In genomic region chr7:48991911-48992552, GRCm38 (mm10) we compare ENCODE assay signal across 9 mouse cellular contexts.
DNase-seq lines count a peak whose midpoint lies in the region; ATAC-seq lines count a peak whose summit lies in the region.
"Had no signal": no experiment of that assay in that cellular context is flagged by ENCODE, and none has a peak within 500 bp of the region (broad histone marks: within the 10 kb centered on the region; RNA-seq: fewer than 3 reads in every experiment).

No protein-coding gene starts in this region.

- H3K4me2 ChIP-seq in hindbrain, embryonic 13.5 days, result no peak overlapping the region
- no peak overlapping the region for H3K4me2 ChIP-seq in hindbrain, embryonic 11.5 days (replicated peaks; ENCODE audit: low read depth, low read length)
- no peak overlapping the region for H3K4me2 ChIP-seq in intestine, embryonic 16.5 days (ENCODE audit: low read depth, low read length)
- H3K4me2 ChIP-seq: heart, embryonic 15.5 days had no signal

- H3K27ac ChIP-seq in hindbrain, embryonic 13.5 days, result no peak overlapping the region
- H3K27ac ChIP-seq in hindbrain, embryonic 11.5 days (ENCODE audit: low read depth, low read length), result no peak overlapping the region; the same call in 1 of the 2 replicates
- H3K27ac ChIP-seq in intestine, embryonic 16.5 days (ENCODE audit: low read length), result no peak overlapping the region
- H3K27ac ChIP-seq: heart, embryonic 15.5 days had no signal

- WGBS in hindbrain, embryonic 13.5 days, result 45% methylated on average over 8 of the region's 8 CpGs
- WGBS in hindbrain, embryonic 11.5 days, result 52% methylated on average over 8 of the region's 8 CpGs
- WGBS in intestine, embryonic 16.5 days, result 25% methylated on average over 8 of the region's 8 CpGs

- no peak overlapping the region for H3K4me3 ChIP-seq in hindbrain, embryonic 13.5 days
- H3K4me3 ChIP-seq in hindbrain, embryonic 11.5 days (ENCODE audit: low read depth, low read length), result no peak overlapping the region
- no peak overlapping the region for H3K4me3 ChIP-seq in intestine, embryonic 16.5 days (ENCODE audit: low read length)
- H3K4me3 ChIP-seq: heart, embryonic 15.5 days had no signal

- DNase-seq in hindbrain, embryonic 11.5 days (ENCODE audit: low spot score), result no peak
- DNase-seq in c-Kit-positive CD71-negative TER-119-negative erythroid progenitor cells, embryonic 14.5 days (ENCODE audit: low read depth), result peak; percentile 14
- DNase-seq in spleen, postnatal 10 days (ENCODE audit: low spot score in 2 of 2), result peak; percentile 64 to 66
- DNase-seq in neural tube, embryonic 10.5 days (ENCODE audit: extremely low spot score, low spot score), result no peak
- DNase-seq in right cerebral cortex, postnatal 10 days (ENCODE audit: low spot score in 2 of 2), result no peak
- DNase-seq: kidney, adult 8-10 months had no signal

- H3K4me1 ChIP-seq in hindbrain, embryonic 13.5 days (replicated peaks), result peaks cover 61% of the 10 kb centered on the region
- peaks cover 24% of the 10 kb centered on the region for H3K4me1 ChIP-seq in hindbrain, embryonic 11.5 days (replicated peaks; ENCODE audit: control insufficient read depth, insufficient read depth, low read length)
- H3K4me1 ChIP-seq in intestine, embryonic 16.5 days (ENCODE audit: control insufficient read depth, insufficient read depth, low read length), result no peaks in the 10 kb centered on the region

- ATAC-seq in hindbrain, embryonic 13.5 days (ENCODE audit: low FRiP score), result no peak
- no peak for ATAC-seq in hindbrain, embryonic 11.5 days (ENCODE audit: low FRiP score)
- peak; percentile 75 for ATAC-seq in intestine, embryonic 16.5 days

- H3K36me3 ChIP-seq in hindbrain, embryonic 13.5 days, result no peaks in the 10 kb centered on the region
- no peaks in the 10 kb centered on the region for H3K36me3 ChIP-seq in hindbrain, embryonic 11.5 days (ENCODE audit: control insufficient read depth, insufficient read depth, low read length)
- H3K36me3 ChIP-seq in intestine, embryonic 16.5 days (ENCODE audit: control insufficient read depth, insufficient read depth, low read length), result no peaks in the 10 kb centered on the region
- H3K36me3 ChIP-seq: heart, embryonic 15.5 days had no signal

- peak overlapping the region; percentile 8; the same call in 1 of the 2 replicates for H3K9ac ChIP-seq in hindbrain, embryonic 13.5 days
- no peak overlapping the region for H3K9ac ChIP-seq in hindbrain, embryonic 11.5 days (ENCODE audit: low read depth, low read length)
- no peak overlapping the region for H3K9ac ChIP-seq in intestine, embryonic 16.5 days (ENCODE audit: low read depth, low read length)
- H3K9ac ChIP-seq: heart, embryonic 15.5 days had no signal

- H3K9me3 ChIP-seq in hindbrain, embryonic 13.5 days, result no peaks in the 10 kb centered on the region
- no peaks in the 10 kb centered on the region for H3K9me3 ChIP-seq in hindbrain, embryonic 11.5 days (ENCODE audit: control insufficient read depth, low read length)
- no peaks in the 10 kb centered on the region for H3K9me3 ChIP-seq in intestine, embryonic 16.5 days (ENCODE audit: control insufficient read depth, low read length)
- H3K9me3 ChIP-seq: heart, embryonic 15.5 days had no signal

- H3K27me3 ChIP-seq in hindbrain, embryonic 13.5 days, result no peaks in the 10 kb centered on the region
- no peaks in the 10 kb centered on the region for H3K27me3 ChIP-seq in hindbrain, embryonic 11.5 days (ENCODE audit: control insufficient read depth, insufficient read depth, low read length)
- no peaks in the 10 kb centered on the region for H3K27me3 ChIP-seq in intestine, embryonic 16.5 days (replicated peaks; ENCODE audit: control insufficient read depth, insufficient read depth, low read length)

Comparison
In these comparisons a context has a peak if more than half of its experiments do, and no peak if none do; other contexts are left out.
1. DNase-seq: peak in c-Kit-positive CD71-negative TER-119-negative erythroid progenitor cells, embryonic 14.5 days (single experiment) and spleen, postnatal 10 days (2 of 2); none in hindbrain, embryonic 11.5 days (single experiment), neural tube, embryonic 10.5 days (single experiment) and right cerebral cortex, postnatal 10 days (0 of 2).